Mouse (Mus musculus): ENCODE measurements around the gene Gzmg. TPM values are rescaled to one million over a fixed set of nuclear protein-coding genes. Genes with fewer than 3 reads are reported as not detected.
"Not testable (repeated sequence)": the region's sequence is repeated elsewhere in the genome, so short reads cannot be mapped to it uniquely, and the experiment has no call there.

Gene Gzmg
- polyA plus RNA-seq (2012; rRNA removed), result not detected in 2 replicates

GRCm38 (mm10) chr14:56159479-56159878, at the start of gene Gzmg:
Gene Gzmg, minus strand, starts transcription at chr14:56159579.
- not testable (repeated sequence) for H3K36me3 ChIP-seq (ENCODE audit: control insufficient read depth, insufficient read depth, low read length); H3K4me1 ChIP-seq (ENCODE audit: control insufficient read depth, insufficient read depth, low read length); DNase-seq; H3K27me3 ChIP-seq (replicated peaks; ENCODE audit: control insufficient read depth, insufficient read depth, low read length); H3K4me3 ChIP-seq (ENCODE audit: insufficient read depth, low read depth, low read length); H3K27ac ChIP-seq (ENCODE audit: insufficient read depth, low read depth, low read length)
- WGBS, result 87% methylated on average over 2 of the region's 2 CpGs

- no peak for TF ChIP-seq POLR2A (IDR thresholded peaks at IDR 0.05; ENCODE audit: low read depth, low read length)
- TF ChIP-seq CTCF (conservative IDR thresholded peaks at IDR 0.05; ENCODE audit: insufficient read depth, insufficient read length, low read depth, low read length), result no peak
- Histone ChIP-seq H3K4me1 (ENCODE audit: control insufficient read depth, insufficient read depth, low read length) (no peaks in the 10 kb centered on the region), H3K27me3 (replicated peaks; ENCODE audit: control insufficient read depth, insufficient read depth, low read length) (no peaks in the 10 kb centered on the region), H3K4me3 (ENCODE audit: insufficient read depth, low read depth, low read length) (no peak overlapping the region), H3K27ac (ENCODE audit: insufficient read depth, low read depth, low read length) (no peak overlapping the region), H3K36me3 (ENCODE audit: control insufficient read depth, insufficient read depth, low read length) (no peaks in the 10 kb centered on the region)
- 83% methylated on average over 1 of the region's 1 CpGs for WGBS
- no peak for DNase-seq
Observed at GRCm38 (mm10) chr14:56205613-56206012, 46.2 kb upstream of the Gzmg start.

- H3K27ac ChIP-seq (ENCODE audit: insufficient read depth, low read depth, low read length); H3K4me3 ChIP-seq (ENCODE audit: insufficient read depth, low read depth, low read length); H3K27me3 ChIP-seq (replicated peaks; ENCODE audit: control insufficient read depth, insufficient read depth, low read length); H3K36me3 ChIP-seq (ENCODE audit: control insufficient read depth, insufficient read depth, low read length); H3K4me1 ChIP-seq (ENCODE audit: control insufficient read depth, insufficient read depth, low read length): not testable (repeated sequence)
- peak; percentile 51 for TF ChIP-seq CTCF (conservative IDR thresholded peaks at IDR 0.05; ENCODE audit: insufficient read depth, insufficient read length, low read depth, low read length)
- DNase-seq, result peak; percentile 16
- 30% methylated on average over 5 of the region's 5 CpGs for WGBS
Observed at GRCm38 (mm10) chr14:56205021-56205420, 45.6 kb upstream of the Gzmg start.

DNA sequence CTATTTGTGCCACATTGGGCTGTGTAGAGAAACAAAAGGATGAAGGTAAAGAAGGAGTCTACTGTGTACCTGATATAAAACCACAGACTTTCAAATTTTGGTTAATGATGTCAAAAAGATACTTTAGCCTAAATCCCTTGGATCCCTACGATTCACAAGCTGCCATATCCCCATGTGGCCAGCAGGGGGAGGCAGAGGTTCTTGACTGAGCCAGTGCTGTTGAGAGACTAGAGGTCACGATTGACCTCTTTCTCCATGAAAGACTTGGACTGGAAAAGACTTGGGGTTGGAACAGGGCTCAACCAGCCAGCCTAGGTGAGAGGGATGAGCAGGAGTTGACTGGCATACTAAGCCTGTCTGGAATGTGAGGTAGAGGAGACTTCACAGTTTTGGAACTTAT, 44.6 kb upstream of the Gzmg start:
- TF ChIP-seq POLR2A (IDR thresholded peaks at IDR 0.05; ENCODE audit: low read depth, low read length) (no peak), CTCF (conservative IDR thresholded peaks at IDR 0.05; ENCODE audit: insufficient read depth, insufficient read length, low read depth, low read length) (peak; percentile 92)
- H3K4me3 ChIP-seq (ENCODE audit: insufficient read depth, low read depth, low read length), result no peak overlapping the region
- no peaks in the 10 kb centered on the region for H3K36me3 ChIP-seq (ENCODE audit: control insufficient read depth, insufficient read depth, low read length)
- 4% methylated on average over 2 of the region's 2 CpGs for WGBS
- peak; percentile 64 for DNase-seq
- no peak overlapping the region for H3K27ac ChIP-seq (ENCODE audit: insufficient read depth, low read depth, low read length)
- H3K4me1 ChIP-seq (ENCODE audit: control insufficient read depth, insufficient read depth, low read length), result no peaks in the 10 kb centered on the region
- no peaks in the 10 kb centered on the region for H3K27me3 ChIP-seq (replicated peaks; ENCODE audit: control insufficient read depth, insufficient read depth, low read length)

- H3K27ac ChIP-seq (ENCODE audit: insufficient read depth, low read depth, low read length), result no peak overlapping the region
- no peak for DNase-seq
- TF ChIP-seq POLR2A (IDR thresholded peaks at IDR 0.05; ENCODE audit: low read depth, low read length), result no peak
- TF ChIP-seq CTCF (conservative IDR thresholded peaks at IDR 0.05; ENCODE audit: insufficient read depth, insufficient read length, low read depth, low read length), result 0 out of 2 replicates have a peak, but pooled peaks have one; percentile 17
- no peak overlapping the region for H3K4me3 ChIP-seq (ENCODE audit: insufficient read depth, low read depth, low read length)
- H3K36me3 ChIP-seq (ENCODE audit: control insufficient read depth, insufficient read depth, low read length), result no peaks in the 10 kb centered on the region
- WGBS, result 55% methylated on average over 6 of the region's 6 CpGs
- no peaks in the 10 kb centered on the region for H3K27me3 ChIP-seq (replicated peaks; ENCODE audit: control insufficient read depth, insufficient read depth, low read length)
- H3K4me1 ChIP-seq (ENCODE audit: control insufficient read depth, insufficient read depth, low read length), result no peaks in the 10 kb centered on the region
Observed at GRCm38 (mm10) chr14:56186946-56187345, 27.6 kb upstream of the Gzmg start.

- no peak overlapping the region for H3K4me3 ChIP-seq (ENCODE audit: insufficient read depth, low read depth, low read length)
- TF ChIP-seq POLR2A (IDR thresholded peaks at IDR 0.05; ENCODE audit: low read depth, low read length) (no peak), CTCF (conservative IDR thresholded peaks at IDR 0.05; ENCODE audit: insufficient read depth, insufficient read length, low read depth, low read length) (no peak)
- H3K36me3 ChIP-seq (ENCODE audit: control insufficient read depth, insufficient read depth, low read length), result no peaks in the 10 kb centered on the region
- no peaks in the 10 kb centered on the region for H3K27me3 ChIP-seq (replicated peaks; ENCODE audit: control insufficient read depth, insufficient read depth, low read length)
- H3K4me1 ChIP-seq (ENCODE audit: control insufficient read depth, insufficient read depth, low read length), result no peaks in the 10 kb centered on the region
- whole genome bisulfite sequencing, result 65% methylated on average over 5 of the region's 5 CpGs
- H3K27ac ChIP-seq (ENCODE audit: insufficient read depth, low read depth, low read length), result no peak overlapping the region
- DNase-seq, result no peak
Observed at GRCm38 (mm10) chr14:56186521-56186920, 27.1 kb upstream of the Gzmg start.

DNA sequence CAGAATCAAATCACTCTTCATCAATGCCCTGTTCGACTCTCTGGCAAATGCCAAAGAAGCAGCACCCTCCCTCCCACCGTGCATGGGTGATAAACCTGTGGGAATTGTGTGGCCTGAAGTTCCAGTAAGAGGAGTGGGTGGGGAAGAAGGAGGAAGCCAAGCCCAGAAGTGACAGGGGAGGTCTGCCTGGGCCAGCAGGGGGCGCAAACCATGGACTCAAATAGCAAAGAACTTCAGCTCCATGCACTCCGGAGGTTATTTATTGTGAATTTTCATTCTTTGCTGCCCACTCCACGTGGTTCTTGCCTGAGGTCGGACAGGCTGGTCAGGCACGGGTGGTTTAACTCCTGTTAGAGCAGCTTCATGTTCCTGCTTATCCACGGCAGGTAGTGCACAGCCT, 18.3 kb upstream of the Gzmg start:
- not testable (repeated sequence) for H3K27ac ChIP-seq (ENCODE audit: insufficient read depth, low read depth, low read length); H3K36me3 ChIP-seq (ENCODE audit: control insufficient read depth, insufficient read depth, low read length); H3K4me1 ChIP-seq (ENCODE audit: control insufficient read depth, insufficient read depth, low read length); H3K4me3 ChIP-seq (ENCODE audit: insufficient read depth, low read depth, low read length); H3K27me3 ChIP-seq (replicated peaks; ENCODE audit: control insufficient read depth, insufficient read depth, low read length)
- 9% methylated on average over 8 of the region's 8 CpGs for WGBS
- peak; percentile 57 for TF ChIP-seq CTCF (conservative IDR thresholded peaks at IDR 0.05; ENCODE audit: insufficient read depth, insufficient read length, low read depth, low read length)
- DNase-seq, result peak; percentile 25

- Histone ChIP-seq H3K27me3 (replicated peaks; ENCODE audit: control insufficient read depth, insufficient read depth, low read length) (no peaks in the 10 kb centered on the region), H3K4me1 (ENCODE audit: control insufficient read depth, insufficient read depth, low read length) (no peaks in the 10 kb centered on the region), H3K4me3 (ENCODE audit: insufficient read depth, low read depth, low read length) (no peak within 1 kb of the TSS), H3K36me3 (ENCODE audit: control insufficient read depth, insufficient read depth, low read length) (no peaks in the 10 kb centered on the region), H3K27ac (ENCODE audit: insufficient read depth, low read depth, low read length) (no peak within 1 kb of the TSS)
- DNase-seq, result no peak
- TF ChIP-seq POLR2A (IDR thresholded peaks at IDR 0.05; ENCODE audit: low read depth, low read length), result no peak
- no peak for TF ChIP-seq CTCF (conservative IDR thresholded peaks at IDR 0.05; ENCODE audit: insufficient read depth, insufficient read length, low read depth, low read length)
- 90% methylated on average over 5 of the region's 5 CpGs for WGBS
Observed at GRCm38 (mm10) chr14:56174499-56174898, 15.1 kb upstream of the Gzmg start, which contains the start of gene Gzmn. Gene Gzmn, minus strand, starts transcription at chr14:56174599.
